In the genomic region with DNA sequence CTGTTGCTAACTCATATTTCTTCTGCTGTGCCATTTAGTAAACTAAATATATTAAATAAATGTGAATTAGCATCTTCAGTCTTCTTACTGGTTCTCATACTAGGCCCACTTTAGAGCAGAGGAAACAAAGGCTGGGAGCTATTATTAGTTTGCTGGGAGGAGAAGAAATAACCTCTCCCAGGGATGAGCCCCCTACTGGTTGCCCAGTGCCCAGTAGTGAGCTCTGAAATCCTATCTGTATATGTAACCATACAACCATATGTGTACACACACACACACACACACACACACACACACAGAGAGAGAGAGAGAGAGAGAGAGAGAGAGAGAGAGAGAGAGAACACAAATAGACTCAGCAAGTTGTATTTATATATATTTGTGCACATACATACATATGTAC, we compare ENCODE assay signal across 22 mouse cellular contexts. TPM values are rescaled to one million over a fixed set of nuclear protein-coding genes. Genes with fewer than 3 reads are reported as not detected.
DNase-seq lines count a peak whose midpoint lies in the region; ATAC-seq and TF ChIP-seq lines count a peak whose summit lies in the region.
"Had no signal": no experiment of that assay in that cellular context is flagged by ENCODE, and none has a peak within 500 bp of the region (broad histone marks: within the 10 kb centered on the region; RNA-seq: fewer than 3 reads in every experiment).

No protein-coding gene starts in this region.

- H3K4me3 ChIP-seq in intestine, postnatal 0 days (ENCODE audit: low read depth, low read length) = no peak overlapping the region
- no peak overlapping the region for H3K4me3 ChIP-seq in intestine, embryonic 16.5 days (ENCODE audit: low read length)
- no peak overlapping the region for H3K4me3 ChIP-seq in lung, postnatal 0 days (ENCODE audit: low read depth, low read length)
- no peak overlapping the region for H3K4me3 ChIP-seq in MEL (ENCODE audit: control insufficient read depth in 1 of 2, insufficient read depth in 1 of 2, low read depth in 2 of 2, low read length in 2 of 2)
- H3K4me3 ChIP-seq: embryonic facial prominence, embryonic 10.5 days; forebrain, embryonic 13.5 days; heart, adult 2 months; heart, embryonic 15.5 days had no signal

- no peak for DNase-seq in lung, postnatal 0 days (ENCODE audit: low spot score)
- no peak for DNase-seq in lung, postnatal 4 days
- no peak for DNase-seq in MEL (ENCODE audit: low read depth, low spot score)
- no peak for DNase-seq in brain, embryonic 14.5 days (ENCODE audit: low read depth)
- DNase-seq in urinary bladder, adult 2 months (ENCODE audit: low spot score) = no peak
- DNase-seq: adrenal gland, adult 2 months; adrenal gland, postnatal 25 days; cerebellum, adult 2 months; cerebellum, postnatal 10 days; forebrain, postnatal 0 days; gastrocnemius, postnatal 14 days; heart, adult 2 months; heart, postnatal 14 days had no signal

- TF ChIP-seq EP300 in lung, postnatal 0 days (IDR thresholded peaks at IDR 0.05) = no peak
- no peak for TF ChIP-seq EP300 in MEL (IDR thresholded peaks at IDR 0.05; ENCODE audit: low read depth in 1 of 2, low read length in 2 of 2)

- no peak overlapping the region for H3K27ac ChIP-seq in intestine, postnatal 0 days (ENCODE audit: low read depth, low read length)
- H3K27ac ChIP-seq in intestine, embryonic 16.5 days (ENCODE audit: low read length) = no peak overlapping the region
- H3K27ac ChIP-seq in lung, postnatal 0 days (ENCODE audit: low read length) = no peak overlapping the region
- H3K27ac ChIP-seq in MEL (ENCODE audit: control insufficient read depth, low read depth, low read length) = no peak overlapping the region
- H3K27ac ChIP-seq: embryonic facial prominence, embryonic 10.5 days; forebrain, embryonic 13.5 days; heart, adult 2 months; heart, embryonic 15.5 days; hindbrain, embryonic 14.5 days had no signal

- H3K36me3 ChIP-seq in intestine, postnatal 0 days (ENCODE audit: control insufficient read depth, insufficient read depth) = no peaks in the 10 kb centered on the region
- H3K36me3 ChIP-seq in intestine, embryonic 16.5 days (ENCODE audit: control insufficient read depth, insufficient read depth, low read length) = no peaks in the 10 kb centered on the region
- H3K36me3 ChIP-seq in lung, postnatal 0 days (ENCODE audit: insufficient read depth, low read length) = no peaks in the 10 kb centered on the region
- no peaks in the 10 kb centered on the region for H3K36me3 ChIP-seq in MEL (ENCODE audit: control insufficient read depth in 1 of 2, insufficient read depth in 2 of 2, low read length in 2 of 2)
- H3K36me3 ChIP-seq: embryonic facial prominence, embryonic 10.5 days; heart, embryonic 15.5 days had no signal

- ATAC-seq in intestine, postnatal 0 days = no peak
- no peak for ATAC-seq in intestine, embryonic 16.5 days
- no peak for ATAC-seq in lung, postnatal 0 days
- no peak for ATAC-seq in monocyte, adult 5-6 weeks (replicated peaks; ENCODE audit: insufficient number of reproducible peaks, low FRiP score, low TSS enrichment, poor library complexity, severe bottlenecking)
- ATAC-seq: activated CD4-positive, CD25-positive, alpha-beta regulatory T cell, adult 4 months; forebrain, embryonic 13.5 days; forebrain, postnatal 0 days had no signal

- no peak overlapping the region for H3K9ac ChIP-seq in intestine, postnatal 0 days (ENCODE audit: low read depth, low read length)
- H3K9ac ChIP-seq in intestine, embryonic 16.5 days (ENCODE audit: low read depth, low read length) = no peak overlapping the region
- no peak overlapping the region for H3K9ac ChIP-seq in lung, postnatal 0 days (replicated peaks; ENCODE audit: low read depth)
- no peak overlapping the region for H3K9ac ChIP-seq in MEL (ENCODE audit: control insufficient read depth, low read depth, low read length, poor library complexity, severe bottlenecking)
- H3K9ac ChIP-seq: forebrain, embryonic 13.5 days; forebrain, postnatal 0 days; heart, embryonic 15.5 days; hindbrain, embryonic 14.5 days had no signal

- no peaks in the 10 kb centered on the region for H3K4me1 ChIP-seq in intestine, postnatal 0 days (replicated peaks; ENCODE audit: control insufficient read depth, insufficient read depth, low read length)
- no peaks in the 10 kb centered on the region for H3K4me1 ChIP-seq in intestine, embryonic 16.5 days (ENCODE audit: control insufficient read depth, insufficient read depth, low read length)
- H3K4me1 ChIP-seq in lung, postnatal 0 days (ENCODE audit: insufficient read depth, low read depth, low read length) = no peaks in the 10 kb centered on the region
- H3K4me1 ChIP-seq in MEL (ENCODE audit: control insufficient read depth in 1 of 2, insufficient read depth in 2 of 2, low read length in 2 of 2) = no peaks in the 10 kb centered on the region
- H3K4me1 ChIP-seq: forebrain, embryonic 13.5 days; heart, embryonic 15.5 days had no signal

- H3K4me2 ChIP-seq in intestine, postnatal 0 days (replicated peaks; ENCODE audit: low read depth) = no peak overlapping the region
- H3K4me2 ChIP-seq in intestine, embryonic 16.5 days (ENCODE audit: low read depth, low read length) = no peak overlapping the region
- H3K4me2 ChIP-seq in lung, postnatal 0 days (replicated peaks; ENCODE audit: low read depth, low read length) = no peak overlapping the region
- H3K4me2 ChIP-seq: forebrain, embryonic 13.5 days; heart, embryonic 11.5 days; heart, embryonic 15.5 days; hindbrain, embryonic 14.5 days had no signal

- TF ChIP-seq RAD21 in MEL (IDR thresholded peaks at IDR 0.05; ENCODE audit: low read depth, low read length) = no peak

- no peaks in the 10 kb centered on the region for H3K79me2 ChIP-seq in MEL (ENCODE audit: control insufficient read depth, insufficient read depth, low read length, poor library complexity)

- 0 out of 2 replicates have a peak, but pooled peaks cover 4% of the 10 kb centered on the region for H3K27me3 ChIP-seq in intestine, postnatal 0 days (replicated peaks; ENCODE audit: control insufficient read depth, insufficient read depth, low read length)
- H3K27me3 ChIP-seq in intestine, embryonic 16.5 days (replicated peaks; ENCODE audit: control insufficient read depth, insufficient read depth, low read length) = no peaks in the 10 kb centered on the region
- no peaks in the 10 kb centered on the region for H3K27me3 ChIP-seq in lung, postnatal 0 days (replicated peaks; ENCODE audit: insufficient read depth, low read length)
- peaks cover 5 to 10% of the 10 kb centered on the region in 2 experiments; a peak in 3 of 4 replicates for H3K27me3 ChIP-seq in MEL (ENCODE audit: control insufficient read depth in 1 of 2, insufficient read depth in 2 of 2, low read length in 2 of 2)
- H3K27me3 ChIP-seq: forebrain, embryonic 13.5 days; heart, embryonic 15.5 days had no signal

- TF ChIP-seq POLR2A in MEL (IDR thresholded peaks at IDR 0.05; ENCODE audit: control insufficient read depth in 1 of 2, insufficient read depth in 1 of 2, low read depth in 1 of 2, low read length in 2 of 2, poor library complexity in 1 of 2) = no peak
- no peak for TF ChIP-seq POLR2A in brain, embryonic 14.5 days (IDR thresholded peaks at IDR 0.05; ENCODE audit: borderline replicate concordance, extremely low read depth, insufficient read depth, insufficient read length, poor library complexity, severe bottlenecking)

- H3K9me3 ChIP-seq in intestine, postnatal 0 days (ENCODE audit: control insufficient read depth) = no peaks in the 10 kb centered on the region
- no peaks in the 10 kb centered on the region for H3K9me3 ChIP-seq in intestine, embryonic 16.5 days (ENCODE audit: control insufficient read depth, low read length)
- H3K9me3 ChIP-seq in lung, postnatal 0 days (ENCODE audit: low read length) = no peaks in the 10 kb centered on the region
- no peaks in the 10 kb centered on the region for H3K9me3 ChIP-seq in MEL (replicated peaks; ENCODE audit: insufficient read depth, low read length)
- H3K9me3 ChIP-seq: embryonic facial prominence, embryonic 10.5 days; forebrain, embryonic 13.5 days; heart, embryonic 15.5 days had no signal

- 0 out of 2 replicates have a peak, but pooled peaks have one; percentile 22 for TF ChIP-seq CTCF in intestine, postnatal 0 days (IDR thresholded peaks at IDR 0.05; ENCODE audit: low read depth)
- TF ChIP-seq CTCF in lung, postnatal 0 days (IDR thresholded peaks at IDR 0.05) = peak; percentile 13; the same call in 1 of the 2 replicates
- TF ChIP-seq CTCF in MEL (IDR thresholded peaks at IDR 0.05 in 2 of 3, conservative IDR thresholded peaks at IDR 0.05 in 1 of 3; ENCODE audit: control insufficient read depth in 1 of 3, insufficient read depth in 1 of 3, low read depth in 2 of 3, low read length in 3 of 3, poor library complexity in 1 of 3, severe bottlenecking in 1 of 3) = peak; percentile 3 to 25 (median 13); a peak in 1 of 6 replicates
- TF ChIP-seq CTCF in brain, embryonic 14.5 days (IDR thresholded peaks at IDR 0.05; ENCODE audit: borderline replicate concordance, extremely low read depth, insufficient read depth, insufficient read length) = peak; percentile 13; the same call in 1 of the 2 replicates

TF ChIP-seq in MEL, 35 proteins besides CTCF, POLR2A, EP300 and RAD21 (continues in another document):
- TF ChIP-seq ZC3H11A (IDR thresholded peaks at IDR 0.05; ENCODE audit: low read depth, low read length) (no peak), ZNF384 (IDR thresholded peaks at IDR 0.05; ENCODE audit: low read depth, low read length) (no peak), GATA1 (IDR thresholded peaks at IDR 0.05; ENCODE audit: low read depth, low read length) (no peak), TAL1 (IDR thresholded peaks at IDR 0.05; ENCODE audit: low read length) (no peak), NELFE (IDR thresholded peaks at IDR 0.05; ENCODE audit: low read depth, low read length) (no peak), TCF12 (IDR thresholded peaks at IDR 0.05; ENCODE audit: low read depth, low read length) (no peak), BHLHE40 (IDR thresholded peaks at IDR 0.05; ENCODE audit: borderline replicate concordance, low read depth, low read length) (no peak), MAZ (IDR thresholded peaks at IDR 0.05; ENCODE audit: low read depth, low read length) (no peak), SIN3A (IDR thresholded peaks at IDR 0.05; ENCODE audit: low read length) (no peak), ZMIZ1 (IDR thresholded peaks at IDR 0.05; ENCODE audit: low read depth, low read length) (no peak), MXI1 (IDR thresholded peaks at IDR 0.05; ENCODE audit: low read depth, low read length) (no peak)

RNA-seq across cellular contexts. Expression of a gene that starts 8.6 kb away (rescaled TPM):
- polyA plus RNA-seq in intestine, postnatal 0 days (2015; fragmentation: Nextera tagmentation; extraction: Ambion mirVana) = 1.4 and 1.6 TPM in 2 replicates
- 4.8 and 6.0 TPM in 2 replicates for polyA plus RNA-seq in intestine, embryonic 16.5 days (2015; fragmentation: Nextera tagmentation; extraction: Ambion mirVana)
- 0.58 and 0.91 TPM in 2 replicates for polyA plus RNA-seq in lung, postnatal 0 days (2015; fragmentation: Nextera tagmentation; extraction: Ambion mirVana)
- 10.4 and 13.5 TPM in 2 replicates for total RNA-seq in MEL (2012; rRNA removed)
- 1 to 10 TPM in 1 of 2 experiments, not detected in 1; 7.0 TPM for polyA plus RNA-seq in MEL (2012; ENCODE audit: insufficient read depth in 1 of 2, insufficient read length in 2 of 2, low read depth in 1 of 2, low replicate concordance in 2 of 2, missing spikeins in 1 of 2)
- polyA plus RNA-seq in brain, embryonic 14.5 days (2012; rRNA removed) = 3.3 and 3.5 TPM in 2 replicates
- total RNA-seq in monocyte, adult 5-6 weeks (2017) = 3.0 to 4.9 TPM (median 4.0 TPM) in 3 replicates
- polyA plus RNA-seq in urinary bladder, adult 2 months (2012; rRNA removed) = 0.88 and 1.2 TPM in 2 replicates
